Mouse (Mus musculus): ENCODE measurements around the gene Adcy1. TPM values are rescaled to one million over a fixed set of nuclear protein-coding genes. Genes with fewer than 3 reads are reported as not detected.

Gene Adcy1
- polyA plus RNA-seq, 1 experiment = 0.02 TPM

- no peak for TF ChIP-seq FOSL1 (IDR thresholded peaks at IDR 0.05; ENCODE audit: insufficient read depth, low read length, poor library complexity, severe bottlenecking)
- no peak for TF ChIP-seq MYOG (IDR thresholded peaks at IDR 0.05; ENCODE audit: control insufficient read depth, extremely low read depth, insufficient read length)
- no peak for TF ChIP-seq MYOD1 (IDR thresholded peaks at IDR 0.05; ENCODE audit: control insufficient read depth, insufficient read length, low read depth)
- no peak for TF ChIP-seq USF1 (IDR thresholded peaks at IDR 0.05; ENCODE audit: low read depth)
- no peak for TF ChIP-seq CTCF (IDR thresholded peaks at IDR 0.05; ENCODE audit: control insufficient read depth, insufficient read depth, insufficient read length)
- TF ChIP-seq MAX (IDR thresholded peaks at IDR 0.05) = no peak
- Histone ChIP-seq H3ac (ENCODE audit: control insufficient read depth, insufficient read length, low read depth) (no peak overlapping the region), H3K36me3 (ENCODE audit: control insufficient read depth, insufficient read depth) (no peaks in the 10 kb centered on the region), H3K27me3 (ENCODE audit: control insufficient read depth, insufficient read depth, insufficient read length) (no peaks in the 10 kb centered on the region), H3K79me3 (ENCODE audit: low read depth) (no peaks in the 10 kb centered on the region), H3K4me3 (ENCODE audit: insufficient read depth, poor library complexity, severe bottlenecking) (no peak overlapping the region), H3K79me2 (ENCODE audit: control insufficient read depth, insufficient read depth) (no peaks in the 10 kb centered on the region)
These were observed 163.7 kb downstream of the Adcy1 start for GRCm38 (mm10) chr11:7226810-7227550.

DNA sequence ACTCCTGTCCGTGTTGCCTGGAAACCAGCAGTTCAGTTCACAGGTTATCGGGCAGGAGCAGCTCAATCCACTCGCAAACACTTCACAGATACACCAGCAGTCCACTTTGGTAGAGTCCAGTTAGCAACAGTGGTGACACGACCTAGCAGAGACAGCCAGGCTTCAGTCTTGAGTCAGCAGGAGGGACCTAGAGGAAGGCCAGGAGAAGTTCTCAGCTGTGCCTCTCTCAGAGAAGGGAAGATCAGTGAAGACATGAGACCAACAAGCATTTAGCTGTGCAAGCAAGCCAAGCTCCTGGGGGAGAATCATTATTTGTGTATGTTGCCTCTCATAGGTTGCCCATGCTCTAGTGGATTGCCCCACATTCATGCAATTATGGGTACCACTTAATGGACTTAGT is 164.8 kb downstream of the Adcy1 start:
- H3ac ChIP-seq (ENCODE audit: control insufficient read depth, insufficient read length, low read depth) = no peak overlapping the region
- TF ChIP-seq MYOD1 (IDR thresholded peaks at IDR 0.05; ENCODE audit: control insufficient read depth, insufficient read length, low read depth) (no peak), CTCF (IDR thresholded peaks at IDR 0.05; ENCODE audit: control insufficient read depth, insufficient read depth, insufficient read length) (no peak), USF1 (IDR thresholded peaks at IDR 0.05; ENCODE audit: low read depth) (no peak), MAX (IDR thresholded peaks at IDR 0.05) (no peak), MYOG (IDR thresholded peaks at IDR 0.05; ENCODE audit: control insufficient read depth, extremely low read depth, insufficient read length) (no peak), CEBPB (IDR thresholded peaks at IDR 0.05; ENCODE audit: low read depth) (no peak), FOSL1 (IDR thresholded peaks at IDR 0.05; ENCODE audit: insufficient read depth, low read length, poor library complexity, severe bottlenecking) (no peak)
- H3K27me3 ChIP-seq (ENCODE audit: control insufficient read depth, insufficient read depth, insufficient read length) = no peaks in the 10 kb centered on the region
- no peaks in the 10 kb centered on the region for H3K36me3 ChIP-seq (ENCODE audit: control insufficient read depth, insufficient read depth)
- H3K4me3 ChIP-seq (ENCODE audit: insufficient read depth, poor library complexity, severe bottlenecking) = no peak overlapping the region
- no peaks in the 10 kb centered on the region for H3K79me3 ChIP-seq (ENCODE audit: low read depth)
- H3K79me2 ChIP-seq (ENCODE audit: control insufficient read depth, insufficient read depth) = no peaks in the 10 kb centered on the region

Other genes starting within 250 kb of the Adcy1 start
- gene Gm11983, start 225.8 kb upstream of the Adcy1 start, polyA plus RNA-seq (2012; fragmentation: generic; extraction: Trizol) = not detected
- gene Gm11985, start 125.1 kb downstream of the Adcy1 start, polyA plus RNA-seq (2012; fragmentation: generic; extraction: Trizol) = not detected
- gene Igfbp1, start 134.3 kb downstream of the Adcy1 start, polyA plus RNA-seq (2012; fragmentation: generic; extraction: Trizol) = not detected
- 0.16 TPM for gene Igfbp3, start 150.4 kb downstream of the Adcy1 start, polyA plus RNA-seq (2012; fragmentation: generic; extraction: Trizol)